Mouse (Mus musculus): ENCODE results near the gene Sbk3. TPM values are rescaled to one million over a fixed set of nuclear protein-coding genes. Genes with fewer than 3 reads are reported as not detected.
A peak's percentile ranks its signal among the peaks of the same experiment; 100 is the strongest.

Sbk3 gene
- polyA plus RNA-seq, 1 experiment from 2014 or later, result 0.04 TPM

DNA sequence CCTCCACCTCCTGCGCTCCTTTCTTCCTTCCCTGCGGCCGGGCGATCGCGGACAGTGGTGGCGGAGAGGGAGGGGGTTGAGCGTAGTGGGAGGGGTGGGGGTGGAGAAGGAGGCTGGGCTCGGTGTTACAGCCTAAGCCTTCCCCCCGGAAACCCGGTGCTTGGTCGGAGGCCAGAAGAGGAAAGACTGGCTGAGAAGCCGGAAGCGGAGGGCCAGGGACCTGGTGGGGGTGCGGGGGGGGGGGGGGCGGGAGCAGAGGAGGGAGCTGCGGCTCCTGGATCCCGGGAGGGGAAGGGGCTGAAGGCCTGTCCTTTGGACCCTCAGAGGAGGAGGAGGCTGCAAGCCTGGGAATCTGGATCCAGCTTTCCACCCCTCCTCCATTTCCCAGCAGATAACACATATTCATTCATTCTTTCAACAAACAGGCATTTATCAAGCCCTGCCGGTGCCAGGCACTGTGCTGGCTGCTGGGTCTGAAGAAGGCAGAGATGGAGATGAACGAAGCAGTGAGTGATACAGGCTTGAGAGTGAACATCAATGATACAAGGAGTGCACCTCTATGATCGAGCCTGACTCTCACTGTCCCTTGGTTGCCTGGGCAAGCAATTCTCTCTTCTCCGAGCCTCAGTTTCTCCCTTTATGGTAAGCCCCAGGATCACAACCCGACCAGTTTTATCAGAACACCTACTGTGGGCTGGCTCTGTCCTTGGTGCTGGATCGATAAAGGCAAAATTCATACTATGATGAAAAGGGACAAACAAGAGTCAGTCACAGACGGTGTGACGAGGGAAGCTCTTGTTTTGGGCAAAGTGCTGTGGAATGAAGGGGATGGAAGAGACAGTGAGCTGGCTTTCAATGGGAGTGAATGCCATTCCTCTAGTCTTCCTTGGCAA, 25.3 kb upstream of the Sbk3 start, which contains the start of gene Zfp579:
Gene Zfp579 (minus strand): TSS at position 156 of the 893 bp plus-strand sequence.
- peak; percentile 93 for DNase-seq (ENCODE audit: low spot score)
- Histone ChIP-seq H3K4me1 (ENCODE audit: control insufficient read depth, insufficient read depth, low read length) (peaks cover 10% of the 10 kb centered on the region), H3K9me3 (ENCODE audit: control insufficient read depth, low read length) (peaks cover 4% of the 10 kb centered on the region; the same call in 1 of the 2 replicates), H3K27me3 (ENCODE audit: control insufficient read depth, insufficient read depth, low read length) (peaks cover 22% of the 10 kb centered on the region), H3K9ac (ENCODE audit: low read length) (peak within 1 kb of the TSS; percentile 84), H3K27ac (replicated peaks; ENCODE audit: low read depth, low read length) (0 out of 2 replicates have a peak within 1 kb of the TSS, but pooled peaks have one; percentile 21), H3K36me3 (ENCODE audit: control insufficient read depth, insufficient read depth, low read length) (peaks cover 2% of the 10 kb centered on the region), H3K4me2 (ENCODE audit: low read depth, severe bottlenecking) (peak within 1 kb of the TSS; percentile 82), H3K4me3 (ENCODE audit: low read depth, low read length) (peak within 1 kb of the TSS; percentile 76)
- WGBS, result 9% methylated on average over 14 of the region's 26 CpGs
- peak; percentile 85 for ATAC-seq (ENCODE audit: insufficient number of reproducible peaks, low FRiP score, low TSS enrichment, low read depth)

DNA sequence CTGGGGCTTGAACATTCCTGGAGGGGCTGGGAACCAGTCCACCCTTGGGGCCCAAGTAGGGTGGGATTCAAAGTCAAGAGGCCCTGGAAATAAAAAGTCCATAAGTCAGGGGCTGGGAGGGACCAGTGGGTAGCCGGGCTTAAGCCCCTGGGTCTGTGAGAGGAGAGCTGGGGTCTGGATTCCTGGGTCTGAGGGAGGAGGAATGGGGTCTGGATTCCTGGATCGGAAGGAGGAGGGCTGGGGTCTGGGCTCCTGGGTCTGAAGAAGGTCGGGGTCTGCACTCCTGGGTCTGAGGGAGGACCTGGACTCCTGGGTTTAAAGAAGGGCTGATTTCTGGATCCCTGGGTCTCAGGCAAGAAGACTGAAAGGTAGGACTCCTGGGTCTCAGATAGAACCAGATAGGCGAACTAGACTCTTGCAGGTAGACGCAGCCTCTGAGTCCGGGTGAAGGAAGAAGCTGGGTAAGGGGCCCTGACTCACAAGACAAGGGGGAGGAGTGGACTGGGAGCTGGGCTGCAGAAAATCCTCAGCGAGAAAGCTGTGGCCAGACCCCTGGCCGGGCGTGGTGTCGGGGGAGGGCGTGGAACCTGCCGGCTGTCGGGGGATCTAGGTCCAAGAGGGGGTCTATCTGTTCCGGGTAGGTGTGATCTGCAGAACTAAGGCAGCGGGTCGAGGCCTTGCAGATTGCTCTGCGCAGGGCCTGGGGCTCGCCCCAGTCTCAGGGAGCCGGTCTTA, 24.5 kb upstream of the Sbk3 start:
- H3K4me1 ChIP-seq (ENCODE audit: control insufficient read depth, insufficient read depth, low read length), result peaks cover 10% of the 10 kb centered on the region
- H3K36me3 ChIP-seq (ENCODE audit: control insufficient read depth, insufficient read depth, low read length), result peaks cover 2% of the 10 kb centered on the region
- peaks cover 4% of the 10 kb centered on the region; the same call in 1 of the 2 replicates for H3K9me3 ChIP-seq (ENCODE audit: control insufficient read depth, low read length)
- no peak overlapping the region for H3K27ac ChIP-seq (replicated peaks; ENCODE audit: low read depth, low read length)
- H3K4me3 ChIP-seq (ENCODE audit: low read depth, low read length), result peak overlapping the region; percentile 76
- DNase-seq (ENCODE audit: low spot score) (no peak), ATAC-seq (ENCODE audit: insufficient number of reproducible peaks, low FRiP score, low TSS enrichment, low read depth) (peak; percentile 17; the same call in 1 of the 2 replicates)
- H3K9ac ChIP-seq (ENCODE audit: low read length), result peak overlapping the region; percentile 84
- peaks cover 22% of the 10 kb centered on the region for H3K27me3 ChIP-seq (ENCODE audit: control insufficient read depth, insufficient read depth, low read length)
- 8% methylated on average over 17 of the region's 19 CpGs for WGBS
- peak overlapping the region; percentile 82 for H3K4me2 ChIP-seq (ENCODE audit: low read depth, severe bottlenecking)

DNA sequence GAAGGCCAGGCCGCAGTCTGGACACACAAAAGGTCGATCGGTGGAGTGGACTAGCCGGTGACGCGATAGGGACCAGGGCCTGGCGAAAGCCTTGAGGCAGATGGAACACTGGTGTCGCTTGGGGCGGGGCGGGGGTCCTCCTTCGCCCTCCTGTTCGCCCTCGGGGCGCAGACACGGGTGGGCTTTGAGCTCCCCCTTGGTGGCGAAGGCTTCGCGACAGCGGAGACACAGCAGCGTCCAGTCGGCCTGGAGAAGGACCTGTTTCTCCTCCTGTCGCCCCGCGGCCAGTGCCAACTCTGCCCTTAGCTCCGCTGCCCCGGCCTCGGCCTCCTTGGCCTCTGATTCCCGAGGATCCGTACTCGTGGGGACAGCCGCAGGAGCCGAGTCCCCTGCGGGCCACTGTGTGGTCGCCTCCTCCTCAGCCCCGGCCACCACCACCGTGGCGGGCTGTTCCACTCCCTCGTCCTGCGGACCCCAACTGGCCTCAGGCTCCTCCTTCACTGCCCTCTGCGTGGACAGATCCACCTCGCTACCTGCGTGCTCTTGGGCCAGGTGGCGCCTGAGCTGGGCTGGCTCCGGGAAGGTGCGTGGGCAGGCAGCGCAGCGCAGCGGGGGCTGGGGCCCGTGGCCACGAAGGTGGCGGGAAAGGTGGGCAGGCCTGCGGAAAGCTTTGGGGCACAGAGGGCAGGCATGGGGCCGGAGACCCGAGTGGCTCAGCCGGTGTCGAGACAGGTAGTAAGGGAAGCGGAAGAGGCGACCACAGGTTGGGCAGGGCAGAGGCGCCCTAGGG, 23.2 kb upstream of the Sbk3 start:
- peak overlapping the region; percentile 35; the same call in 1 of the 2 replicates for H3K9ac ChIP-seq (ENCODE audit: low read length)
- H3K27ac ChIP-seq (replicated peaks; ENCODE audit: low read depth, low read length), result no peak overlapping the region

GRCm38 (mm10) chr7:4993347-4993998, 22.5 kb upstream of the Sbk3 start:
- Histone ChIP-seq H3K27ac (replicated peaks; ENCODE audit: low read depth, low read length) (no peak overlapping the region), H3K4me2 (ENCODE audit: low read depth, severe bottlenecking) (no peak overlapping the region)
- WGBS, result 20% methylated on average over 55 of the region's 55 CpGs

More for the DNA sequence above, 23.2 kb upstream of the Sbk3 start:
- H3K4me2 ChIP-seq (ENCODE audit: low read depth, severe bottlenecking), result peak overlapping the region; percentile 15; the same call in 1 of the 2 replicates
- WGBS, result 46% methylated on average over 59 of the region's 59 CpGs
- H3K36me3 ChIP-seq (ENCODE audit: control insufficient read depth, insufficient read depth, low read length), result peaks cover 2% of the 10 kb centered on the region
- ATAC-seq (ENCODE audit: insufficient number of reproducible peaks, low FRiP score, low TSS enrichment, low read depth) (no peak), DNase-seq (ENCODE audit: low spot score) (no peak)
- H3K27me3 ChIP-seq (ENCODE audit: control insufficient read depth, insufficient read depth, low read length), result peaks cover 22% of the 10 kb centered on the region
- peaks cover 4% of the 10 kb centered on the region; the same call in 1 of the 2 replicates for H3K9me3 ChIP-seq (ENCODE audit: control insufficient read depth, low read length)
- peak overlapping the region; percentile 12; the same call in 1 of the 2 replicates for H3K4me3 ChIP-seq (ENCODE audit: low read depth, low read length)
- H3K4me1 ChIP-seq (ENCODE audit: control insufficient read depth, insufficient read depth, low read length), result peaks cover 10% of the 10 kb centered on the region

GRCm38 (mm10) chr7:4988250-4988649, 17.3 kb upstream of the Sbk3 start:
- no peak overlapping the region for H3K27ac ChIP-seq (replicated peaks; ENCODE audit: low read depth, low read length)
- H3K9me3 ChIP-seq (ENCODE audit: control insufficient read depth, low read length), result no peaks in the 10 kb centered on the region; the same call in 1 of the 2 replicates
- ATAC-seq (ENCODE audit: insufficient number of reproducible peaks, low FRiP score, low TSS enrichment, low read depth), result no peak
- 76% methylated on average over 2 of the region's 2 CpGs for WGBS
- no peaks in the 10 kb centered on the region; the same call in none of the 2 replicates for H3K36me3 ChIP-seq (ENCODE audit: control insufficient read depth, insufficient read depth, low read length)
- DNase-seq (ENCODE audit: low spot score), result no peak
- peaks cover 5% of the 10 kb centered on the region for H3K27me3 ChIP-seq (ENCODE audit: control insufficient read depth, insufficient read depth, low read length)
- no peaks in the 10 kb centered on the region for H3K4me1 ChIP-seq (ENCODE audit: control insufficient read depth, insufficient read depth, low read length)
- H3K4me2 ChIP-seq (ENCODE audit: low read depth, severe bottlenecking), result no peak overlapping the region
- H3K4me3 ChIP-seq (ENCODE audit: low read depth, low read length), result no peak overlapping the region
- no peak overlapping the region for H3K9ac ChIP-seq (ENCODE audit: low read length)

More at GRCm38 (mm10) chr7:4993347-4993998, 22.5 kb upstream of the Sbk3 start:
- H3K4me3 ChIP-seq (ENCODE audit: low read depth, low read length), result peak overlapping the region; percentile 12; the same call in 1 of the 2 replicates
- H3K9me3 ChIP-seq (ENCODE audit: control insufficient read depth, low read length), result peaks cover 4% of the 10 kb centered on the region; the same call in 1 of the 2 replicates
- no peak for DNase-seq (ENCODE audit: low spot score)
- no peak for ATAC-seq (ENCODE audit: insufficient number of reproducible peaks, low FRiP score, low TSS enrichment, low read depth)
- peak overlapping the region; percentile 35; the same call in 1 of the 2 replicates for H3K9ac ChIP-seq (ENCODE audit: low read length)
- H3K27me3 ChIP-seq (ENCODE audit: control insufficient read depth, insufficient read depth, low read length), result peaks cover 22% of the 10 kb centered on the region
- H3K4me1 ChIP-seq (ENCODE audit: control insufficient read depth, insufficient read depth, low read length), result peaks cover 10% of the 10 kb centered on the region
- H3K36me3 ChIP-seq (ENCODE audit: control insufficient read depth, insufficient read depth, low read length), result peaks cover 2% of the 10 kb centered on the region

- DNase-seq (ENCODE audit: low spot score) (no peak), ATAC-seq (ENCODE audit: insufficient number of reproducible peaks, low FRiP score, low TSS enrichment, low read depth) (no peak)
- H3K4me1 ChIP-seq (ENCODE audit: control insufficient read depth, insufficient read depth, low read length), result no peaks in the 10 kb centered on the region
- 92% methylated on average over 7 of the region's 7 CpGs for WGBS
- H3K27me3 ChIP-seq (ENCODE audit: control insufficient read depth, insufficient read depth, low read length), result no peaks in the 10 kb centered on the region
- no peak overlapping the region for H3K27ac ChIP-seq (replicated peaks; ENCODE audit: low read depth, low read length)
- H3K4me3 ChIP-seq (ENCODE audit: low read depth, low read length), result no peak overlapping the region
- H3K9me3 ChIP-seq (ENCODE audit: control insufficient read depth, low read length), result 0 out of 2 replicates have a peak, but pooled peaks cover 3% of the 10 kb centered on the region
- no peaks in the 10 kb centered on the region for H3K36me3 ChIP-seq (ENCODE audit: control insufficient read depth, insufficient read depth, low read length)
- H3K9ac ChIP-seq (ENCODE audit: low read length), result no peak overlapping the region
- no peak overlapping the region for H3K4me2 ChIP-seq (ENCODE audit: low read depth, severe bottlenecking)
These were observed 5.9 kb upstream of the Sbk3 start for GRCm38 (mm10) chr7:4976832-4977231.

GRCm38 (mm10) chr7:4975455-4975854, 4.5 kb upstream of the Sbk3 start:
- H3K36me3 ChIP-seq (ENCODE audit: control insufficient read depth, insufficient read depth, low read length), result no peaks in the 10 kb centered on the region
- WGBS, result 52% methylated on average over 4 of the region's 4 CpGs
- 0 out of 2 replicates have a peak, but pooled peaks cover 3% of the 10 kb centered on the region for H3K9me3 ChIP-seq (ENCODE audit: control insufficient read depth, low read length)

More at GRCm38 (mm10) chr7:4975455-4975854, 4.5 kb upstream of the Sbk3 start:
- Histone ChIP-seq H3K4me2 (ENCODE audit: low read depth, severe bottlenecking) (no peak overlapping the region), H3K27ac (replicated peaks; ENCODE audit: low read depth, low read length) (no peak overlapping the region), H3K4me1 (ENCODE audit: control insufficient read depth, insufficient read depth, low read length) (no peaks in the 10 kb centered on the region), H3K4me3 (ENCODE audit: low read depth, low read length) (no peak overlapping the region), H3K9ac (ENCODE audit: low read length) (no peak overlapping the region), H3K27me3 (ENCODE audit: control insufficient read depth, insufficient read depth, low read length) (no peaks in the 10 kb centered on the region)
- DNase-seq (ENCODE audit: low spot score) (no peak), ATAC-seq (ENCODE audit: insufficient number of reproducible peaks, low FRiP score, low TSS enrichment, low read depth) (no peak)

Data from limb, embryonic 11.5 days (tissue).